Mouse (Mus musculus) lung, postnatal 25 days (tissue): ENCODE measurements around the gene Ppara.

ENCODE experiments used
- DNase-seq: peaks from one replicate; pipeline ENCODE4 v3.0.0; 2022; ENCODE audit warnings: low spot score

The Ppara gene

GRCm38 (mm10) chr15:85851656-85852392, 117.0 kb downstream of the Ppara start:
- no peak for DNase-seq
